Mouse (Mus musculus): Measurements from ENCODE around the gene Dnmt3b. TPM values are rescaled to one million over a fixed set of nuclear protein-coding genes. Genes with fewer than 3 reads are reported as not detected.

Gene Dnmt3b
- total and polyA plus RNA-seq, 3 experiments: 5.3 to 9.4 (median 8.4) TPM

GRCm38 (mm10) chr2:153600667-153601648 lies 48.3 kb upstream of the Dnmt3b start:
- Histone ChIP-seq H3K4me1 (ENCODE audit: control insufficient read depth in 1 of 2, insufficient read depth in 2 of 2) (peaks cover 3 to 7% of the 10 kb centered on the region in 2 experiments; a peak in 3 of 4 replicates), H3K4me3 (replicated peaks in 1 of 3; ENCODE audit: low read depth in 2 of 3, low read length in 2 of 3, poor library complexity in 1 of 3) (no peak overlapping the region), H3K27ac (ENCODE audit: insufficient read depth, low read depth) (no peak overlapping the region), H3K27me3 (replicated peaks) (no peaks in the 10 kb centered on the region), H3K9ac (ENCODE audit: insufficient read depth, low read depth) (no peak overlapping the region), H3K79me2 (replicated peaks; ENCODE audit: control insufficient read depth, extremely low read depth, insufficient read depth, poor library complexity, severe bottlenecking) (no peaks in the 10 kb centered on the region), H3K4me2 (ENCODE audit: insufficient read depth, low read depth, poor library complexity, severe bottlenecking) (0 out of 2 replicates have a peak overlapping the region, but pooled peaks have one; percentile 25), H3K36me3 (replicated peaks in 1 of 2; ENCODE audit: control insufficient read depth in 1 of 2, insufficient read depth in 1 of 2, low read length in 1 of 2) (no peaks in the 10 kb centered on the region), H3K9me3 (replicated peaks; ENCODE audit: low read length) (no peaks in the 10 kb centered on the region)
- in situ Hi-C loops (cut with MboI; ENCODE audit: low pct_ligation_motif_present, low pct_unique_long_range_greater_than_20kb, low sequenced_read_pairs) (no loop called here), dilution Hi-C loops (cut with MboI; ENCODE audit: extremely low pct_ligation_motif_present, extremely low pct_unique_long_range_greater_than_20kb, low sequenced_read_pairs) (no loop called here)
- DNase-seq (ENCODE audit: extremely low read depth): no peak
- no peak for TF ChIP-seq ELF1 (IDR thresholded peaks at IDR 0.05; ENCODE audit: low read depth, low read length)
- 0 out of 2 replicates have a peak, but pooled peaks have one; percentile 21 for TF ChIP-seq CHD2 (IDR thresholded peaks at IDR 0.05; ENCODE audit: low read length)

- Histone ChIP-seq H3K9me3 (replicated peaks; ENCODE audit: low read length) (no peaks in the 10 kb centered on the region), H3K79me2 (replicated peaks; ENCODE audit: control insufficient read depth, extremely low read depth, insufficient read depth, poor library complexity, severe bottlenecking) (no peaks in the 10 kb centered on the region), H3K27me3 (replicated peaks) (no peaks in the 10 kb centered on the region), H3K27ac (ENCODE audit: insufficient read depth, low read depth) (no peak overlapping the region), H3K36me3 (replicated peaks in 1 of 2; ENCODE audit: control insufficient read depth in 1 of 2, insufficient read depth in 1 of 2, low read length in 1 of 2) (no peaks in the 10 kb centered on the region), H3K4me1 (ENCODE audit: control insufficient read depth in 1 of 2, insufficient read depth in 2 of 2) (peaks cover 3 to 14% of the 10 kb centered on the region in 2 experiments), H3K4me3 (replicated peaks in 1 of 3; ENCODE audit: low read depth in 2 of 3, low read length in 2 of 3, poor library complexity in 1 of 3) (no peak overlapping the region), H3K9ac (ENCODE audit: insufficient read depth, low read depth) (no peak overlapping the region), H3K4me2 (ENCODE audit: insufficient read depth, low read depth, poor library complexity, severe bottlenecking) (no peak overlapping the region)
- dilution Hi-C loops (cut with MboI; ENCODE audit: extremely low pct_ligation_motif_present, extremely low pct_unique_long_range_greater_than_20kb, low sequenced_read_pairs) (no loop called here), in situ Hi-C loops (cut with MboI; ENCODE audit: low pct_ligation_motif_present, low pct_unique_long_range_greater_than_20kb, low sequenced_read_pairs) (no loop called here)
- peak in 1 of 2 experiments; percentile 57; a peak in 3 of 4 replicates for TF ChIP-seq CTCF (conservative IDR thresholded peaks at IDR 0.05 in 1 of 2, IDR thresholded peaks at IDR 0.05 in 1 of 2; ENCODE audit: low read depth in 2 of 2, low read length in 2 of 2)
- TF ChIP-seq ZNF384 (IDR thresholded peaks at IDR 0.05; ENCODE audit: low read depth, low read length): no peak
- TF ChIP-seq SMC3 (IDR thresholded peaks at IDR 0.05; ENCODE audit: low read depth, low read length): peak; percentile 22
- TF ChIP-seq CHD1 (IDR thresholded peaks at IDR 0.05; ENCODE audit: low read depth, low read length): no peak
- TF ChIP-seq RAD21 (IDR thresholded peaks at IDR 0.05; ENCODE audit: low read depth, low read length): peak; percentile 15
- TF ChIP-seq MYC (IDR thresholded peaks at IDR 0.05; ENCODE audit: low read depth, low read length): peak; percentile 61; the same call in 1 of the 2 replicates
- no peak for TF ChIP-seq SIN3A (IDR thresholded peaks at IDR 0.05; ENCODE audit: low read length)
- DNase-seq (ENCODE audit: extremely low read depth): no peak
Measured at GRCm38 (mm10) chr2:153603724-153604123, 45.5 kb upstream of the Dnmt3b start.

GRCm38 (mm10) chr2:153606421-153606820 lies 42.8 kb upstream of the Dnmt3b start:
- H3K27me3 ChIP-seq (replicated peaks): no peaks in the 10 kb centered on the region
- no peak overlapping the region for H3K4me3 ChIP-seq (replicated peaks in 1 of 3; ENCODE audit: low read depth in 2 of 3, low read length in 2 of 3, poor library complexity in 1 of 3)
- no peaks in the 10 kb centered on the region for H3K79me2 ChIP-seq (replicated peaks; ENCODE audit: control insufficient read depth, extremely low read depth, insufficient read depth, poor library complexity, severe bottlenecking)
- DNase-seq (ENCODE audit: extremely low read depth): no peak
- H3K9ac ChIP-seq (ENCODE audit: insufficient read depth, low read depth): no peak overlapping the region
- in situ Hi-C loops (cut with MboI; ENCODE audit: low pct_ligation_motif_present, low pct_unique_long_range_greater_than_20kb, low sequenced_read_pairs): no loop called here
- dilution Hi-C loops (cut with MboI; ENCODE audit: extremely low pct_ligation_motif_present, extremely low pct_unique_long_range_greater_than_20kb, low sequenced_read_pairs): no loop called here
- H3K36me3 ChIP-seq (replicated peaks in 1 of 2; ENCODE audit: control insufficient read depth in 1 of 2, insufficient read depth in 1 of 2, low read length in 1 of 2): no peaks in the 10 kb centered on the region
- H3K27ac ChIP-seq (ENCODE audit: insufficient read depth, low read depth): no peak overlapping the region
- TF ChIP-seq UBTF (IDR thresholded peaks at IDR 0.05; ENCODE audit: low read depth, low read length) (no peak), RAD21 (IDR thresholded peaks at IDR 0.05; ENCODE audit: low read depth, low read length) (peak; percentile 19), CTCF (conservative IDR thresholded peaks at IDR 0.05 in 1 of 2, IDR thresholded peaks at IDR 0.05 in 1 of 2; ENCODE audit: low read depth in 2 of 2, low read length in 2 of 2) (peak in 1 of 2 experiments; percentile 62; a peak in 2 of 4 replicates)
- no peak overlapping the region for H3K4me2 ChIP-seq (ENCODE audit: insufficient read depth, low read depth, poor library complexity, severe bottlenecking)
- no peaks in the 10 kb centered on the region for H3K9me3 ChIP-seq (replicated peaks; ENCODE audit: low read length)
- H3K4me1 ChIP-seq (ENCODE audit: control insufficient read depth in 1 of 2, insufficient read depth in 2 of 2): peaks cover 0 to 21% of the 10 kb centered on the region in 2 experiments; a peak in 3 of 4 replicates
